Mouse (Mus musculus): ENCODE measurements at regions not wholly inside any gene's neighbourhood (a gene's known extent, or its start where the extent isn't known, plus 50 kb on each side); places are given as distances from the start of the nearest gene placed in this dataset.

DNA sequence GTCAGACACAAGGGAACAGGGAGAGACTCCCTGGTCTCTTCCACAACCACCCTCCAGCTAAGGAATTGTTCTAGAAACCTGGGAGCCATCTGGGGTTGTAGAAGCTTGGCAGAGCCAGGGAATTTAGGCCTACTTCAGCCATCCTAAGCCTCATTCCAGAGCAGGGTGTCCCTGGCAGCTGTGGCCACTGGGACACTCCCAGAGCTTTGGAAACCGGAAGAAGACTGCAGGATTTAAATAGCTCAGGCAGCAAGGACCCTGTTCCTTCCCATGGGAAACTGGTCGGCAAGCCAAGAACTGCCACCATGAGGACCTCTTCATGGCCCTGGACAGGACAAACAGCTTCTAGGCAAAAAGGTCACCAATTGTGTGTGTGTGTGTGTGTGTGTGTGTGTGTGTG is 239.9 kb downstream of the Bcor start:
- TF ChIP-seq CTCF (IDR thresholded peaks at IDR 0.05; ENCODE audit: low read depth, low read length) (no peak), POLR2A (IDR thresholded peaks at IDR 0.05; ENCODE audit: insufficient read depth, low read length) (no peak)
